Mouse (Mus musculus) lung, adult 2 months (tissue): ENCODE results near the gene Grb14.

Experiments
- CTCF ChIP-seq: fragments of 200-500 bp; IDR thresholded peaks from 2 replicates; pipeline ENCODE4 v1.5.1; 2011; ENCODE audit warnings: mild to moderate bottlenecking, low read length, control low read depth; ENCODE audit not compliant: insufficient read depth
- POLR2A ChIP-seq: fragments of 200-500 bp; IDR thresholded peaks from 2 replicates; pipeline ENCODE4 v1.6.1; 2011; ENCODE audit warnings: low read depth, mild to moderate bottlenecking, control low read depth, low read length, borderline replicate concordance; ENCODE audit errors: extremely low read depth

DNA sequence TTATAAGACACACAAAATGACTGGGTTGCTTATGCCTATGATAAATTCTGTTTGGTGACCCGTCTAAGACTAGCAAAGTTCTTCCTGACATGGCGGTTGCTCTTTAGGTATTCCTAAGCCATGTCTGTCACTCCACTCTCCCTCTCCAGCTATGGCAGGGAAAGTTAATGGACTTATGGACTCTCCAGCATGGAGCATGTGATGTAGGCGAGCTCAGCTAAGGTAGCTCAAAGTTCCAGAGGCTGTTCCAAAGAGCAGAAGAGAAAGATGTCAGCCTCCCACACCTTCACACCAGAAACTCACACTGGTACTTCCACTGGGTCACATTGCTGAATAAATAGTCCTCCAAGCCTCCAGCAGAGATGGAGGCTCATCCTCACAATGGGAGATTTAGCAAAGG, 22.2 kb downstream of the Grb14 start:
- TF ChIP-seq POLR2A (no peak), CTCF (no peak)
